Mouse (Mus musculus) gastrocnemius, adult 2 months (tissue): ENCODE measurements around the gene 1110002E22Rik. TPM values are rescaled to one million over a fixed set of nuclear protein-coding genes. Genes with fewer than 3 reads are reported as not detected.

Experiments
- DNase-seq: peaks from one replicate; pipeline ENCODE4 v3.0.0; 2022
- H3K27ac ChIP-seq: fragments of 200-600 bp; 2 replicates; pipeline ENCODE4 v1.8.1; 2022; ENCODE audit warnings: mild to moderate bottlenecking
- H3K4me3 ChIP-seq: fragments of 200-600 bp; 2 replicates; pipeline ENCODE4 v1.8.1; 2022; ENCODE audit warnings: mild to moderate bottlenecking, moderate library complexity
- CTCF ChIP-seq: fragments of 200-600 bp; IDR thresholded peaks from 2 replicates; pipeline ENCODE4 v1.8.1; 2022; ENCODE audit warnings: antibody characterized with exemption, mild to moderate bottlenecking, moderate library complexity
- intact Hi-C: fragments of 180-260 bp; cut with DNase I; formaldehyde crosslinking; loops from one replicate; pipeline ENCODE4 v1.15.1; 2025
- total RNA-seq, 2 experiments: library from RNA; stranded (reverse); gene quantifications; 2 replicates each; pipeline ENCODE4 v1.2.3; 2021

The 1110002E22Rik gene
- total RNA-seq, 2 experiments from 2014 or later = 120 to 128 TPM

DNA sequence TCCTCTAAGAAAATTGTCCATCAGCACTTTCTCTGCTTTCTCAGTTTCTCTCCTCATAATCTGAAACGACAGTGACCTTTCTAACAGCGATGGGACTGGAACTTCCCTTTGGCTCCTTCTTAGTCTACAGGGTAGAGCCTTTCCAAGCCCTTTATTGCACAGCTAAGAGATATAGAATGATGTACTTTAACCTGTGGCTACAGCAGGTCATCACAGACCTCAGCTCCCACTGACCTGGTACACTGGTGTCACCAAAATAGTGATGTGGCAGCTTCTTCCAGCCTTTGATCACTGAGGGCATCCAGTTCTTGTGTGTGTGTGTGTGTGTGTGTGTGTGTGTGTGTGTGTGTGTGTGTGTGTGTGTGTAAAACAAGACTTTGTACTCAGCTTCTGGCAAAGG lies 56.6 kb downstream of the 1110002E22Rik start:
- intact Hi-C loops = no loop called here
- TF ChIP-seq CTCF = no peak
- no peak overlapping the region for H3K27ac ChIP-seq
- DNase-seq = no peak
- no peak overlapping the region for H3K4me3 ChIP-seq

DNA sequence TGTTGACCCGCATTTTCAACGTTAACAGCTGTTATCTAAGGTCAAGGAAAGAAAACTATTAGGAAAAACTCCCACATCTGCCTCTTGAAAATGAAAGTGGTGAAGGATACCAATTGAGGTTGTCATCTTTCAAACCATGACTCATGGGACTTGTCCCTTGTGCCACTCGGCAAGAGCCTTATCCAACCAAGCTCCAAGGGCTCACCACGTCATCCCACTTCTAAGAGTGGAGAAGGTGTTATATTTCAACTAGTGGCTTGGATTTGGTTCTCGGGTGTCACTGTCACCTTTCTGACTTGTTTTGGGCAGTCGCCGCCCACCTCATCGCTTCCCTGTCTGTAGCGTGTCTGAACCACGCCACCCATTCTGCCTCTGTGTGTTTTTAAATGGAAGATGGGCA lies 59.0 kb downstream of the 1110002E22Rik start:
- peak; percentile 33 for DNase-seq
- no peak for TF ChIP-seq CTCF
- Histone ChIP-seq H3K4me3 (peak overlapping the region; percentile 32), H3K27ac (peak overlapping the region; percentile 54)
- intact Hi-C loops = no loop called here

DNA sequence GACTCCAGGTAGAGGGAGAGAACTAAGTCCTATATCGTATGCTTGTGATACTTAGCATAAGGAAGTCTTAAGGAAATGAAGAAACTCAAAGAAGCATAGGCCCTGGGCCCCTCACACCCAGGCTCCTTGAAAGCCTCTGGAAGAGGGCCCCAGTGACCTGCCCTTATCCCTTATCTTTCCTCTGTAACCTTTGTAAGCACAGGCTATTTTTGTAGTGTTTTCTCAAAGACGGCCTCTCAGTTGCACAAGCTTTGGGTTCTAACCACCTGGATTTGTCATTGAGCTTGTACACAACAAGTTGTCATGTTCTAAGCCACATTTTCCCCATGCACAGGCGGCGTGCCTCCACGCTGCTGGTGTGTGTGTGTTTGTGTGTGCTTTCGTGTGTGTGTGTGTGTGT lies 64.3 kb downstream of the 1110002E22Rik start:
- Histone ChIP-seq H3K4me3 (no peak overlapping the region), H3K27ac (no peak overlapping the region)
- no peak for TF ChIP-seq CTCF
- intact Hi-C loops = no loop called here
- no peak for DNase-seq

DNA sequence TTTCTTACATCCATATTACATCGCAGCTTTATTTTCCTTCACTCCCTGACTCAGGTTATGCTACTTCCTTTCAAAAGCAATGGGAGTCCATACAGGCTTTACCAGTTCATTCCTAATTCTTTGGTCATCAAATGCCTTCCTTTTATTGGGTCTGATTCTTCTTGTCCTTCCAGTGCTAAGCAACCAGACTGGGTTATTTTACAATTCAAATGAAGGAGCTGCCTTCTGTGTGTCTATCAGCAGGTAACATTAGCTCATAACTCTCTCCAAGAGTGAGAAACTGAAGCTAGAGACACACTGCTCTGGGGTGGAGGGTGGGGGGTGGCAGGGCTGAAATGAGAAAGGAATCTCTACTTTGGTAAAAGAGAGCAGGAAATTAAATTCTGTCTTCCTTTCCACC lies 65.8 kb downstream of the 1110002E22Rik start:
- H3K4me3 ChIP-seq = no peak overlapping the region
- H3K27ac ChIP-seq = no peak overlapping the region
- intact Hi-C loops = no loop called here
- no peak for DNase-seq
- TF ChIP-seq CTCF = no peak

Other genes starting within 250 kb of the 1110002E22Rik start
- 10 to 100 TPM; 64.1 to 76.3 TPM for gene H2afz, start 200.6 kb upstream of the 1110002E22Rik start, total RNA-seq
- gene Dnajb14, start 197.4 kb upstream of the 1110002E22Rik start, total RNA-seq = 1 to 10 TPM; 7.6 to 9.5 TPM
- 10 to 100 TPM; 45.9 to 53.1 TPM for gene Lamtor3, start 146.5 kb upstream of the 1110002E22Rik start, total RNA-seq
- 1 to 10 TPM in 1 of 2 experiments, under 1 TPM in 1; 0.84 to 2.0 TPM for gene Dapp1, start 83.5 kb upstream of the 1110002E22Rik start, total RNA-seq
- gene Gm5105, start 2.3 kb downstream of the 1110002E22Rik start, total RNA-seq = 1 to 10 TPM; 1.3 to 1.8 TPM
- gene Trmt10a, start 78.4 kb downstream of the 1110002E22Rik start, total RNA-seq = 1 to 10 TPM; 1.6 to 2.1 TPM
- gene Mttp, start 79.9 kb downstream of the 1110002E22Rik start, total RNA-seq = 1 to 10 TPM; 1.0 to 2.0 TPM
- not detected for gene 4930579F01Rik, start 128.8 kb downstream of the 1110002E22Rik start, total RNA-seq
- gene Adh7, start 152.7 kb downstream of the 1110002E22Rik start, total RNA-seq = under 1 TPM; 0.48 to 0.53 TPM
- gene Adh1, start 195.9 kb downstream of the 1110002E22Rik start, total RNA-seq = 10 to 100 TPM; 19.3 to 27.8 TPM
- not detected for gene Adh6a, start 248.2 kb downstream of the 1110002E22Rik start, total RNA-seq